Mouse (Mus musculus) spleen, adult 2 months (tissue): ENCODE results near the gene Calr3. TPM values are rescaled to one million over a fixed set of nuclear protein-coding genes. Genes with fewer than 3 reads are reported as not detected.
A peak's percentile ranks its signal among the peaks of the same experiment; 100 is the strongest.

Source experiments
- DNase-seq, 2 experiments: peaks; one replicate each; pipeline versions ENCODE4 v3.0.0 to v3.0.0-alpha.2; 2012 to 2021; ENCODE audit warnings: low spot score in 2 of 2, low read depth in 1 of 2
- H3K27ac ChIP-seq: fragments of 200-500 bp; 2 replicates; pipeline ENCODE4 v1.5.1; 2012; ENCODE audit warnings: low read length, inconsistent platforms; ENCODE audit not compliant: insufficient read depth
- H3K27me3 ChIP-seq: fragments of 200-500 bp; 2 replicates; pipeline ENCODE4 v1.6.1; 2012; ENCODE audit warnings: mild to moderate bottlenecking, moderate library complexity, low read length, inconsistent platforms; ENCODE audit not compliant: control insufficient read depth, insufficient read depth
- H3K36me3 ChIP-seq: fragments of 200-500 bp; 2 replicates; pipeline ENCODE4 v1.6.1; 2012; ENCODE audit warnings: mild to moderate bottlenecking, low read length, inconsistent platforms; ENCODE audit not compliant: control insufficient read depth, insufficient read depth
- H3K4me1 ChIP-seq: fragments of 200-500 bp; 2 replicates; pipeline ENCODE4 v1.6.1; 2011; ENCODE audit warnings: inconsistent platforms; ENCODE audit not compliant: control insufficient read depth, insufficient read depth, insufficient read length
- H3K4me3 ChIP-seq: fragments of 200-500 bp; 2 replicates; pipeline ENCODE4 v1.5.1; 2011; ENCODE audit warnings: mild to moderate bottlenecking, inconsistent platforms; ENCODE audit not compliant: insufficient read depth, insufficient read length; ENCODE audit errors: extremely low read depth
- CTCF ChIP-seq: fragments of 200-500 bp; IDR thresholded peaks from 2 replicates; pipeline ENCODE4 v1.5.1; 2011; ENCODE audit warnings: mild to moderate bottlenecking, inconsistent platforms; ENCODE audit not compliant: insufficient read depth, insufficient read length, insufficient replicate concordance; ENCODE audit errors: extremely low read depth
- POLR2A ChIP-seq: fragments of 200-500 bp; IDR thresholded peaks from 2 replicates; pipeline ENCODE4 v1.6.1; 2011; ENCODE audit warnings: low read depth, low read length, inconsistent platforms
- WGBS: fragments of 180-500 bp; shearing (Covaris S2); methylation state at CpG from one replicate; pipeline ENCODE4 v1.1.7; 2018; 5-methylcytosine and 5-hydroxymethylcytosine counted together
- polyA plus RNA-seq: library from polyadenylated mRNA; depleted of rRNA; stranded (reverse); fragments of >200 nt; gene quantifications from 2 replicates; pipeline ENCODE4 v1.2.3, GENCODE M21; 2012

Gene Calr3
- polyA plus RNA-seq, 1 experiment = 0.11 TPM

GRCm38 (mm10) chr8:72443994-72444350, 302 bp upstream of the Calr3 start:
- H3K4me1 ChIP-seq = peaks cover 2% of the 10 kb centered on the region; the same call in 1 of the 2 replicates
- no peak for TF ChIP-seq CTCF
- TF ChIP-seq POLR2A = no peak
- WGBS = 32% methylated on average over 6 of the region's 6 CpGs
- H3K4me3 ChIP-seq = peak overlapping the region; percentile 67
- H3K27me3 ChIP-seq = no peaks in the 10 kb centered on the region
- no peaks in the 10 kb centered on the region for H3K36me3 ChIP-seq
- DNase-seq = no peak
- H3K27ac ChIP-seq = peak overlapping the region; percentile 88

- H3K4me1 ChIP-seq = no peaks in the 10 kb centered on the region
- H3K27ac ChIP-seq = no peak overlapping the region
- no peaks in the 10 kb centered on the region for H3K36me3 ChIP-seq
- 80% methylated on average over 8 of the region's 8 CpGs for WGBS
- H3K4me3 ChIP-seq = no peak overlapping the region
- TF ChIP-seq CTCF (no peak), POLR2A (no peak)
- no peak for DNase-seq
- H3K27me3 ChIP-seq = no peaks in the 10 kb centered on the region
These were observed 5.2 kb downstream of the Calr3 start for GRCm38 (mm10) chr8:72438248-72439015.

- no peaks in the 10 kb centered on the region for H3K27me3 ChIP-seq
- DNase-seq = no peak
- H3K4me1 ChIP-seq = no peaks in the 10 kb centered on the region
- WGBS = 32% methylated on average over 2 of the region's 2 CpGs
- no peak overlapping the region for H3K27ac ChIP-seq
- no peaks in the 10 kb centered on the region for H3K36me3 ChIP-seq
- TF ChIP-seq CTCF (no peak), POLR2A (no peak)
- H3K4me3 ChIP-seq = no peak overlapping the region
These were observed 8.7 kb downstream of the Calr3 start for GRCm38 (mm10) chr8:72434952-72435351.

GRCm38 (mm10) chr8:72429676-72430075, 14.0 kb downstream of the Calr3 start:
- Histone ChIP-seq H3K36me3 (no peaks in the 10 kb centered on the region), H3K4me1 (no peaks in the 10 kb centered on the region), H3K4me3 (no peak overlapping the region), H3K27me3 (no peaks in the 10 kb centered on the region), H3K27ac (no peak overlapping the region)
- DNase-seq = peak in 1 of 2 experiments; percentile 54
- 49% methylated on average over 13 of the region's 13 CpGs for WGBS
- TF ChIP-seq POLR2A = no peak
- TF ChIP-seq CTCF = peak; percentile 50; the same call in 1 of the 2 replicates

GRCm38 (mm10) chr8:72422926-72423325, 20.7 kb downstream of the Calr3 start:
- H3K27ac ChIP-seq = no peak overlapping the region
- H3K4me3 ChIP-seq = no peak overlapping the region
- H3K36me3 ChIP-seq = no peaks in the 10 kb centered on the region
- WGBS = 54% methylated on average over 1 of the region's 1 CpGs
- no peaks in the 10 kb centered on the region for H3K27me3 ChIP-seq
- TF ChIP-seq POLR2A (no peak), CTCF (no peak)
- DNase-seq = no peak
- no peaks in the 10 kb centered on the region; the same call in 1 of the 2 replicates for H3K4me1 ChIP-seq

- 2% methylated on average over 48 of the region's 48 CpGs for WGBS
- DNase-seq = peak; percentile 98 to 99
- TF ChIP-seq POLR2A = peak; percentile 72; the same call in 1 of the 2 replicates
- TF ChIP-seq CTCF = no peak
- Histone ChIP-seq H3K4me1 (no peaks in the 10 kb centered on the region; the same call in 1 of the 2 replicates), H3K27ac (peak within 1 kb of the TSS; percentile 65), H3K27me3 (no peaks in the 10 kb centered on the region), H3K36me3 (no peaks in the 10 kb centered on the region), H3K4me3 (peak within 1 kb of the TSS; percentile 77)
These were observed 22.0 kb downstream of the Calr3 start, which contains the start of gene Eps15l1 for GRCm38 (mm10) chr8:72421362-72422335. Gene Eps15l1, minus strand, starts transcription at chr8:72421460.
